Mouse (Mus musculus) lung, embryonic 16.5 days (tissue): ENCODE data around the gene Ankrd11. TPM values are rescaled to one million over a fixed set of nuclear protein-coding genes. Genes with fewer than 3 reads are reported as not detected.

Experiments used
- ATAC-seq: fragments of 200-750 bp; cut with Nextera tagmentation; 2 replicates; pipeline ENCODE4 v1.8.0; 2017; ENCODE audit warnings: low read depth, mild to moderate bottlenecking, moderate library complexity
- H3K27ac ChIP-seq: fragments of 300-500 bp; sonication (generic); 2 replicates; pipeline ENCODE4 v1.5.1; 2014; ENCODE audit warnings: mild to moderate bottlenecking, control low read depth, low read length
- H3K27me3 ChIP-seq: fragments of 300-500 bp; sonication (generic); 2 replicates; pipeline ENCODE4 v1.6.1; 2014; ENCODE audit warnings: low read depth, low read length, mixed read lengths; ENCODE audit not compliant: control insufficient read depth, insufficient read depth
- H3K36me3 ChIP-seq: fragments of 300-500 bp; sonication (generic); 2 replicates; pipeline ENCODE4 v1.6.1; 2014; ENCODE audit warnings: low read length; ENCODE audit not compliant: control insufficient read depth, insufficient read depth
- H3K4me1 ChIP-seq: fragments of 300-500 bp; sonication (generic); replicated peaks from 2 replicates; pipeline ENCODE4 v1.6.1; 2014; ENCODE audit warnings: low read length, mixed read lengths; ENCODE audit not compliant: control insufficient read depth, insufficient read depth
- H3K4me2 ChIP-seq: fragments of 300-500 bp; sonication (generic); 2 replicates; pipeline ENCODE4 v1.6.1; 2014; ENCODE audit warnings: low read depth, low read length, control low read depth
- H3K4me3 ChIP-seq: fragments of 300-500 bp; sonication (generic); 2 replicates; pipeline ENCODE4 v1.5.1; 2014; ENCODE audit warnings: mild to moderate bottlenecking, low read length, control low read depth
- H3K9ac ChIP-seq: fragments of 300-500 bp; sonication (generic); 2 replicates; pipeline ENCODE4 v1.6.1; 2014; ENCODE audit warnings: low read length, control low read depth
- H3K9me3 ChIP-seq: fragments of 300-500 bp; sonication (generic); 2 replicates; pipeline ENCODE4 v1.6.1; 2016; ENCODE audit warnings: low read length; ENCODE audit not compliant: control insufficient read depth
- WGBS: fragments of 180-500 bp; shearing (Covaris S2); extraction: QIAGEN DNeasy Blood & Tissue Kit; methylation state at CpG from one replicate; pipeline ENCODE4 v1.1.7; 2014; 5-methylcytosine and 5-hydroxymethylcytosine counted together
- polyA plus RNA-seq: library from polyadenylated mRNA; unstranded; fragments of >200 nt; fragmentation: Nextera tagmentation; extraction: Ambion mirVana; gene quantifications from 2 replicates; pipeline ENCODE4 v1.2.1, GENCODE M21; 2015

The Ankrd11 gene
- polyA plus RNA-seq, 1 experiment from 2014 or later = 23.9 TPM

DNA sequence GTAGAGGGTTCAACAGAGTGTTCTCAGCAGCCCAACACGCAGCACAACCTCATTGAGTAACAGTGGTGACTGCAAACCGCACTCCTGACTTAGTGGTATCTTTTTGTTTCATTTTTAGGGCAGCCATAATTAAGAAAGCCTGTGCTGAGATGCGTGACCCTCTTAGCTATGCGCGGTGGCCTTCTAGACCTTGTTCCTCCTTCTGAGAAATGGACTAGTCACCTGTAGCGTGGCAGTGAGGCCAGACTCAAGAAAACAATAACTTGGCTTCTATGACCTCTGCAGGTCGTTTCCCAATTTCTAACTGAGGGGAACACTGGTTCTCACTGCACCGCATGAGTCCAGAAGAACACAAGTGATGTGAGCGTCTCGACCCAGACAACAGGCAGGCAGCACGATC is 137.6 kb downstream of the Ankrd11 start:
- Histone ChIP-seq H3K4me2 (no peak overlapping the region), H3K4me3 (no peak overlapping the region), H3K36me3 (peaks cover 18% of the 10 kb centered on the region), H3K4me1 (peaks cover 7% of the 10 kb centered on the region), H3K27me3 (no peaks in the 10 kb centered on the region), H3K27ac (no peak overlapping the region), H3K9me3 (no peaks in the 10 kb centered on the region), H3K9ac (no peak overlapping the region)
- WGBS = 93% methylated on average over 11 of the region's 11 CpGs
- no peak for ATAC-seq

DNA sequence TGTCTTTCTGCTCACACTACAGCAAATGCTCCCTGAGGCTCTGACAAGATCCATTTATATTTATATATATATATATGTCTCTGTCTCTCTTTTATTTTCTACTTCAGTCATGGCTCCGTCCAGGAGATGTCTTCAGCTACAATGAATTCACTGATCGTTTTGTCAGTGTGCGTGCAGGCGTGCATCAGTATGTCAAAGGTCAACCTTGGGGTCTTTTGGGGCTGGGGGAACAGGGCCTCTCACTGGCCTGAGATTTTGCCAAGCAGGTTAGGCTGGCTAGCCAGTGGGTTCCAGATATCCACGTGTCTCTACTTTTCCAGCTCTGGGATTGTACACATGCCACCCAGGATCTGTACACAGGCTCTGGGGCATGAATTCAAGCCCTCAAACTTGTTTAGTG is 139.1 kb downstream of the Ankrd11 start:
- peaks cover 7% of the 10 kb centered on the region for H3K4me1 ChIP-seq
- ATAC-seq = no peak
- peaks cover 18% of the 10 kb centered on the region for H3K36me3 ChIP-seq

GRCm38 (mm10) chr8:122902581-122902980 is 139.5 kb downstream of the Ankrd11 start:
- no peaks in the 10 kb centered on the region for H3K9me3 ChIP-seq
- H3K9ac ChIP-seq = no peak overlapping the region
- ATAC-seq = no peak
- no peak overlapping the region for H3K4me2 ChIP-seq
- 73% methylated on average over 3 of the region's 3 CpGs for WGBS
- no peak overlapping the region for H3K4me3 ChIP-seq
- peaks cover 14% of the 10 kb centered on the region for H3K36me3 ChIP-seq
- no peak overlapping the region for H3K27ac ChIP-seq
- H3K4me1 ChIP-seq = peaks cover 7% of the 10 kb centered on the region
- H3K27me3 ChIP-seq = no peaks in the 10 kb centered on the region

More for the DNA sequence above, 139.1 kb downstream of the Ankrd11 start:
- H3K4me2 ChIP-seq = no peak overlapping the region
- H3K9me3 ChIP-seq = no peaks in the 10 kb centered on the region
- H3K9ac ChIP-seq = no peak overlapping the region
- H3K27me3 ChIP-seq = no peaks in the 10 kb centered on the region
- 79% methylated on average over 5 of the region's 5 CpGs for WGBS
- H3K27ac ChIP-seq = no peak overlapping the region
- H3K4me3 ChIP-seq = no peak overlapping the region

- Histone ChIP-seq H3K36me3 (peaks cover 13% of the 10 kb centered on the region; the same call in 1 of the 2 replicates), H3K4me2 (no peak overlapping the region), H3K27me3 (no peaks in the 10 kb centered on the region), H3K4me1 (peaks cover 6% of the 10 kb centered on the region), H3K27ac (no peak overlapping the region), H3K9me3 (no peaks in the 10 kb centered on the region), H3K4me3 (no peak overlapping the region), H3K9ac (no peak overlapping the region)
- no peak for ATAC-seq
- WGBS = 85% methylated on average over 8 of the region's 8 CpGs
Measured at GRCm38 (mm10) chr8:122901892-122902515, 140.1 kb downstream of the Ankrd11 start.

GRCm38 (mm10) chr8:122901476-122901875 is 140.6 kb downstream of the Ankrd11 start:
- no peak overlapping the region for H3K4me2 ChIP-seq
- H3K27ac ChIP-seq = no peak overlapping the region
- no peak overlapping the region for H3K4me3 ChIP-seq
- H3K4me1 ChIP-seq = 0 out of 2 replicates have a peak, but pooled peaks cover 3% of the 10 kb centered on the region
- peaks cover 17% of the 10 kb centered on the region; the same call in 1 of the 2 replicates for H3K36me3 ChIP-seq
- ATAC-seq = no peak
- H3K9me3 ChIP-seq = no peaks in the 10 kb centered on the region
- H3K9ac ChIP-seq = no peak overlapping the region
- 81% methylated on average over 7 of the region's 7 CpGs for WGBS
- no peaks in the 10 kb centered on the region for H3K27me3 ChIP-seq

DNA sequence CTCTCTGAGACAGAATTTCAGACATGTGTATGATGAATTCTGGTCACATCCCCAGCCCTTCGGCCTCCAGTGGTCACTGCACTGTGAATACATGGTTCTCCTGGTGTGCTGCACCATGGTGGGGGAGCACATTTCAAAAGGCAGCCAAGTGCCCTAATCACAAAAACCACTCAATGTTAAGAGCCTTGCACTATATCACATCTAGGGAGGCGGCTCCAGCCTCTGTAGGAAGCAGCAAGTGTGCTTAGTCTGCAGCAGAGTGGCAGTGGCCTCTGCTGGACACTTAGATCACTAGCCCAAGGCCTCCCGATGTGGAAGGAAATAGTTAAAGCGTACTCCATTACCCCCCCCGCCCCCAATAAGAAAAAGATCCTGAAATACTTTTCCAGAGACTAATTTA is 143.0 kb downstream of the Ankrd11 start:
- H3K27ac ChIP-seq = no peak overlapping the region
- no peak for ATAC-seq
- no peaks in the 10 kb centered on the region for H3K9me3 ChIP-seq
- H3K4me2 ChIP-seq = no peak overlapping the region
- H3K4me3 ChIP-seq = no peak overlapping the region
- H3K36me3 ChIP-seq = peaks cover 33% of the 10 kb centered on the region
- 69% methylated on average over 5 of the region's 5 CpGs for WGBS
- no peak overlapping the region for H3K9ac ChIP-seq
- no peaks in the 10 kb centered on the region for H3K4me1 ChIP-seq
- no peaks in the 10 kb centered on the region for H3K27me3 ChIP-seq

DNA sequence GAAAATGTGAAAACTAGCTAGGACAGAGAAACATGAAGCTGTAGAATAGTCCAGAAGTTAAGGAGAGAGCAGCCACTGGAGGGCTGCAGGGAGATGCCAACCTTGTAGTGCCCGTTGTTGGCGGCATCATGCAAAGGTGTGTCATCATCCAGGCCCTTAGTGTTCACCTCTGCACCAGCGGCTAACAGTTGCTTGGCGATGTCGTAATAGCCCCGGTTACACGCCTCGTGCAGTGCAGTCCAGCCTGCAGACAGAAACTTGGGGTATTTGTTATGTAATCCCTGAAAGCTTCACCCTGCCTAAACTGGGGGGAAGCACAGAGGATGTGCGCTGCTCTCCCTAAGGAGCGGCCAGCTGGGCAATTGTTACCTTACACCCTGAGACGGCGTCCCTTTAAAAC is 143.6 kb downstream of the Ankrd11 start:
- Histone ChIP-seq H3K9ac (no peak overlapping the region), H3K4me3 (no peak overlapping the region), H3K9me3 (no peaks in the 10 kb centered on the region), H3K27ac (no peak overlapping the region), H3K4me2 (no peak overlapping the region), H3K36me3 (peaks cover 33% of the 10 kb centered on the region), H3K4me1 (no peaks in the 10 kb centered on the region), H3K27me3 (no peaks in the 10 kb centered on the region)
- 91% methylated on average over 12 of the region's 12 CpGs for WGBS
- no peak for ATAC-seq

DNA sequence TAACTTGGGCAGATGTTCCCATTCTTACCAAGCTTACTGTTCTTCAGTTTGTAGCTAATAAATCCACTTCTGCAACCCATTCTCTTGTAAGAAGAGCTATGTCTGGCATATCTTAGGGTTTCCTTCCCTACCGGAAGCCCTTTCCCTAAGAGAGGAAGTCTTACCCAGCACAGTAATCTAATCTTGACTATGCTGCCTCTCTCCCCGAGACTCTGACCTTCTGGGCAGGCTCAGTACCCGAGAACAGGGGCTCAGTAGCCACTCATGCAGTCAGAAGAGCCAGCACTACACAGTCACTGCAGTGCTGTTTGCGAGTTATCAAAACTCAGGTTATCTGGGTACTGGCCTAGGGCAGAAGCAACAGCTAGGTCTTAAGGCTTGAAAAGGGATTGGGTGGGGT is 144.1 kb downstream of the Ankrd11 start:
- Histone ChIP-seq H3K4me1 (no peaks in the 10 kb centered on the region), H3K9ac (no peak overlapping the region), H3K27ac (no peak overlapping the region), H3K4me2 (no peak overlapping the region), H3K36me3 (peaks cover 35% of the 10 kb centered on the region), H3K27me3 (no peaks in the 10 kb centered on the region), H3K4me3 (no peak overlapping the region), H3K9me3 (no peaks in the 10 kb centered on the region)
- no peak for ATAC-seq
- WGBS = 68% methylated on average over 4 of the region's 4 CpGs

DNA sequence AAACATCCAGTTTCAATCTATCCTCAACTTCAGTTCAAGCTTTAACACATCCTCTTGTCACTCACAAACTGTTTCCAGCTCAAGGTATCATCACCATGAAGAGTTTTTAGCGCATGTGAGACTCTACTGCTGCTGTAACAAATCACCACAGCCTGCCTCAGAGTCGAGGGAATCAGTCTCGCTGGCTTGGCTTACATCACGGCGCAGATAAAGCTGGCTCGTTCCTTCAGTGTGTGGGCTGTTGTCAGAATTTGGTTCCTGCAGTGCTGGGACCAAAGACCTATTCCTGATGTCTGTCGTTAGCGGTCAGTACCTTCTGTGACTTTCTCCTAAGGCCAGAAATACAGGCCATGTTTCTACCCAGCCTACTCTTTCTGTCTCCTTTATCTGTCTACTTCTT is 144.9 kb downstream of the Ankrd11 start:
- Histone ChIP-seq H3K27ac (no peak overlapping the region), H3K9me3 (no peaks in the 10 kb centered on the region), H3K27me3 (no peaks in the 10 kb centered on the region), H3K4me3 (no peak overlapping the region), H3K9ac (no peak overlapping the region), H3K36me3 (peaks cover 38% of the 10 kb centered on the region), H3K4me2 (no peak overlapping the region), H3K4me1 (no peaks in the 10 kb centered on the region)
- no peak for ATAC-seq
- WGBS = 87% methylated on average over 8 of the region's 8 CpGs

GRCm38 (mm10) chr8:122896317-122896716 is 145.8 kb downstream of the Ankrd11 start:
- H3K4me1 ChIP-seq = no peaks in the 10 kb centered on the region
- WGBS = 88% methylated on average over 11 of the region's 11 CpGs
- H3K4me2 ChIP-seq = no peak overlapping the region
- no peak overlapping the region for H3K9ac ChIP-seq
- H3K27me3 ChIP-seq = no peaks in the 10 kb centered on the region
- ATAC-seq = no peak
- H3K9me3 ChIP-seq = no peaks in the 10 kb centered on the region
- no peak overlapping the region for H3K27ac ChIP-seq
- H3K4me3 ChIP-seq = no peak overlapping the region
- H3K36me3 ChIP-seq = peaks cover 47% of the 10 kb centered on the region
